Mouse (Mus musculus): ENCODE results near the gene Adam22. TPM values are rescaled to one million over a fixed set of nuclear protein-coding genes. Genes with fewer than 3 reads are reported as not detected.

The Adam22 gene
- polyA plus RNA-seq, 1 experiment from 2014 or later = 7.7 TPM

DNA sequence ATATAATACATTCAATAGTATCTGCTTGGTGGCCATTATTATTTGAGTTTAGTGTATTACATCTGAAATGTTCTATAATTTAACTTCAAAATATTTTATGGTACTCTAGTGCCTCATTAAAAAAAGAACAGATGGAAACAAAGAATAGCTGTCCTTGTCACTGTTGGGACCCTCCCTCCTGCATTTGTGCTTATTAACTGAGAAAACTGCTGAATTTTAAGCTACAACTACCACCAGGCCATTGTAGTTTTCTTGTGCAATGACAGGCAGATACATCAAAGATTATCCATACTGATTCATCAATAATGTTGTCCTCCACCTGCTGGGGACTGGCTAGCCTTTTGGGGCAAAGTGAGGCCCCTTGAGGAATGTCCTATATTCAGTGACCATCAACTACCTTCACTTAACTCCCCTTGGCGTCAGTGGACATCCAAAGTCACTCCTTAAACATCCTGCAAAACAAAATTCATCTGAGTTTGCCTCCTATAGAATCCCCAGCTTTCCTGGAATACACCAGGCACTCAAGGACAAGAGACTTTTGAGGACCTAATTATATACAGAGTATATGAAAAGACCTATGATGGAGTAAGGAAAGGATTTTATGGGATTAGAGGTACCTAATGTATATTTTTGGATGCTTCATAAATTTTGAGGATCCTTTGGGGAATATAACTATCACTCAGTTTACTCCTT, 26.1 kb upstream of the Adam22 start:
- Histone ChIP-seq H3K9ac (ENCODE audit: low read depth, low read length) (no peak overlapping the region), H3K36me3 (ENCODE audit: insufficient read depth, low read length) (0 out of 2 replicates have a peak, but pooled peaks cover 9% of the 10 kb centered on the region), H3K27me3 (ENCODE audit: insufficient read depth, low read length) (no peaks in the 10 kb centered on the region), H3K9me3 (replicated peaks; ENCODE audit: low read length) (no peaks in the 10 kb centered on the region), H3K27ac (no peak overlapping the region), H3K4me2 (ENCODE audit: low read length) (no peak overlapping the region), H3K4me1 (replicated peaks; ENCODE audit: insufficient read depth, low read length) (no peaks in the 10 kb centered on the region), H3K4me3 (replicated peaks; ENCODE audit: low read depth, low read length) (no peak overlapping the region)
- DNase-seq (ENCODE audit: low spot score) (no peak), ATAC-seq (replicated peaks; ENCODE audit: low FRiP score, low read depth) (no peak)
- WGBS = 89% methylated on average over 1 of the region's 1 CpGs
- TF ChIP-seq CTCF (IDR thresholded peaks at IDR 0.05; ENCODE audit: low read depth) = no peak

DNA sequence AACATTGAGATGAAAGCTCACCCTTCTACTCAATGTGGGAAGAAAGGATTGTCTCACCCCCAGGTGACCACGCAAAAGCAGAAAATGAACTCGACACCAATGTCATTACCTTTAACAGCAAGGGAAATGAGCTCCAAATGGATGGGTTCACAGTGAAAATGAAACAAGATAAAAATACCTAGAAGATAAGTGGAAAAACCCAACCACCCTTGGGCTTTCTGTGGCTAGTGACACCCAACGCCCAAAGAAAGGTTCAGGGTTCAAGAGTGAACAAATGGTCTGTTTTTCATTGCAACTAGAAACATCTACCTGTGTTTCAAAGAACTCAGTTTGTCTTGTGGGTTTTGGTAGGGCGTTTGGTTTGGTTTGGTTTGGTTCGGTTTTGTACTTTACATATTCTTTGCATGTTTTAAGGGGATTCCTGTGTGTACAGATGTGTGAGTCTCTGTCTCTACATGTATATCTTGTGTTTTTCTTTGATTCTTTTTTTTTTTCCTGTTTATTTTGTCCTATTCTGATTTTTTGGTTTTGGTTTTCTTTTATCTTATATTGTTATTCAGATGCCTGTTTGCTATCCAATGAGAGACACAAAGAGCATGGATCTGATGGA, 6.4 kb upstream of the Adam22 start:
- no peaks in the 10 kb centered on the region for H3K27me3 ChIP-seq (ENCODE audit: insufficient read depth, low read length)
- no peak overlapping the region for H3K4me3 ChIP-seq (replicated peaks; ENCODE audit: low read depth, low read length)
- DNase-seq (ENCODE audit: low spot score) (no peak), ATAC-seq (replicated peaks; ENCODE audit: low FRiP score, low read depth) (no peak)
- TF ChIP-seq CTCF (IDR thresholded peaks at IDR 0.05; ENCODE audit: low read depth) = no peak
- 74% methylated on average over 5 of the region's 5 CpGs for WGBS
- no peak overlapping the region for H3K27ac ChIP-seq
- H3K9ac ChIP-seq (ENCODE audit: low read depth, low read length) = no peak overlapping the region
- H3K4me1 ChIP-seq (replicated peaks; ENCODE audit: insufficient read depth, low read length) = no peaks in the 10 kb centered on the region
- H3K4me2 ChIP-seq (ENCODE audit: low read length) = no peak overlapping the region
- H3K9me3 ChIP-seq (replicated peaks; ENCODE audit: low read length) = no peaks in the 10 kb centered on the region
- H3K36me3 ChIP-seq (ENCODE audit: insufficient read depth, low read length) = no peaks in the 10 kb centered on the region

DNA sequence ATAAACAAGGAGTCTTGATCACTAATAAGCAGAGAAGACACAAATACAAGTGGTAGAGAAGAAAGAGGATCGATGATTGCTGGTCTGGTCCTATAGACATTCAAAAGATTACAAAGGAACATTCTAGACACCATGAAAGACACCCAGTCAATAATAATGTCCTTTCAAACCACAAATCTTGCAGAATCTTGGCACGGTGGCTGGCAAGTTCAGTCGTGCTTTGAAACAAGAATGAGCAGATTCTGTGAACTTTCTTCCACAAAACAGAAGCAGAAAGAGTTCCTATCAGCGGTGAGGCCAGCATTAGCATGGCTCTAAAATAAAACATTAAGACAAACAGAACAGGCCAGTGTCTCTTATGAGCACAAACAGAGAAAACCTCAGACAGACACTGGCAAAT, 5.5 kb upstream of the Adam22 start:
- Histone ChIP-seq H3K27ac (no peak overlapping the region), H3K9ac (ENCODE audit: low read depth, low read length) (no peak overlapping the region), H3K4me3 (replicated peaks; ENCODE audit: low read depth, low read length) (no peak overlapping the region), H3K4me1 (replicated peaks; ENCODE audit: insufficient read depth, low read length) (no peaks in the 10 kb centered on the region), H3K36me3 (ENCODE audit: insufficient read depth, low read length) (no peaks in the 10 kb centered on the region), H3K4me2 (ENCODE audit: low read length) (no peak overlapping the region), H3K9me3 (replicated peaks; ENCODE audit: low read length) (no peaks in the 10 kb centered on the region), H3K27me3 (ENCODE audit: insufficient read depth, low read length) (no peaks in the 10 kb centered on the region)
- DNase-seq (ENCODE audit: low spot score) = no peak
- no peak for TF ChIP-seq CTCF (IDR thresholded peaks at IDR 0.05; ENCODE audit: low read depth)
- no peak for ATAC-seq (replicated peaks; ENCODE audit: low FRiP score, low read depth)
- WGBS = 82% methylated on average over 4 of the region's 4 CpGs

DNA sequence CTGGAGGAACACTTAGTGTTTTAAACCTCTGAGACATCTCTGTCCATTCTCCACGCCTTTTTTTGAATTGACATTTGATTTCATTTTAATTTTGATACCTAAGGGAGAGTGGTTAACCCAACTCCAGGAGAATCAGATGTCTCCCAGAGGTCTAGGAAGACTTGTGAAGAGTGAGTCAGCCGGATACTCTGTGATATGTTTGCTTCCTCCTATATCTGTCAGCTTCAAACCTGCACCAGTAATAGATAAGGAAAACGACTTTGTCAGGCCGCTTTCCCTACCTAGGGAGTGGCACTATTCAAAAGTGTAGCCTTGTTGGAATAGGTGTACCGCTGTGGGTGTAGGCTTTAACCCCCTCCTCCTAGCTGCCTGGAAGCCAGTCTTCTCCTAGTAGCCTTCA, 821 bp upstream of the Adam22 start:
- no peak overlapping the region for H3K4me2 ChIP-seq (ENCODE audit: low read length)
- H3K9me3 ChIP-seq (replicated peaks; ENCODE audit: low read length) = no peaks in the 10 kb centered on the region
- no peak for TF ChIP-seq CTCF (IDR thresholded peaks at IDR 0.05; ENCODE audit: low read depth)
- 80% methylated on average over 5 of the region's 5 CpGs for WGBS
- no peak overlapping the region for H3K9ac ChIP-seq (ENCODE audit: low read depth, low read length)
- H3K27me3 ChIP-seq (ENCODE audit: insufficient read depth, low read length) = no peaks in the 10 kb centered on the region
- no peaks in the 10 kb centered on the region for H3K36me3 ChIP-seq (ENCODE audit: insufficient read depth, low read length)
- no peak overlapping the region for H3K27ac ChIP-seq
- no peak for DNase-seq (ENCODE audit: low spot score)
- H3K4me1 ChIP-seq (replicated peaks; ENCODE audit: insufficient read depth, low read length) = no peaks in the 10 kb centered on the region
- no peak overlapping the region for H3K4me3 ChIP-seq (replicated peaks; ENCODE audit: low read depth, low read length)
- ATAC-seq (replicated peaks; ENCODE audit: low FRiP score, low read depth) = no peak

DNA sequence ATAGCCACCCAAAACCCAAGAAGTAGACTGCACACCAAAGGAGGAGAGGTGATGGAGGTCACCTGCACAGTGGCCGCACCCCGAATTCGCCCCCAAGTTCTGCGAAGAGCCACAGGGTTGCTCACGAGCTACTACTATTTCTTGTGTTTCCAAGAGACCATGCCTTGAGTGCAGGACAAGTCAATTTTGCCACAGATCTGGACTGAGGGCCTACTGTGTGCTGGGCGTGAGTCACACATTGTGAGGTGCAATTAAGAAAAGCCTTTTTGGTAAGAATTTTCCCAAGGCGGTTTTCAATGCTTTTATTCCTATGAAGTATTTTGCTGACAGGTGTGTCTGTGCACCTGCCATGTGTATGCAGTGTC, 350 bp upstream of the Adam22 start:
- TF ChIP-seq CTCF (IDR thresholded peaks at IDR 0.05; ENCODE audit: low read depth) = no peak
- no peaks in the 10 kb centered on the region for H3K9me3 ChIP-seq (replicated peaks; ENCODE audit: low read length)
- H3K9ac ChIP-seq (ENCODE audit: low read depth, low read length) = peak overlapping the region; percentile 67; the same call in 1 of the 2 replicates
- H3K27me3 ChIP-seq (ENCODE audit: insufficient read depth, low read length) = no peaks in the 10 kb centered on the region
- H3K4me3 ChIP-seq (replicated peaks; ENCODE audit: low read depth, low read length) = peak overlapping the region; percentile 67
- no peaks in the 10 kb centered on the region for H3K36me3 ChIP-seq (ENCODE audit: insufficient read depth, low read length)
- no peak overlapping the region for H3K27ac ChIP-seq
- 34% methylated on average over 7 of the region's 7 CpGs for WGBS
- peak overlapping the region; percentile 90 for H3K4me2 ChIP-seq (ENCODE audit: low read length)
- no peak for DNase-seq (ENCODE audit: low spot score)
- ATAC-seq (replicated peaks; ENCODE audit: low FRiP score, low read depth) = no peak
- H3K4me1 ChIP-seq (replicated peaks; ENCODE audit: insufficient read depth, low read length) = no peaks in the 10 kb centered on the region

DNA sequence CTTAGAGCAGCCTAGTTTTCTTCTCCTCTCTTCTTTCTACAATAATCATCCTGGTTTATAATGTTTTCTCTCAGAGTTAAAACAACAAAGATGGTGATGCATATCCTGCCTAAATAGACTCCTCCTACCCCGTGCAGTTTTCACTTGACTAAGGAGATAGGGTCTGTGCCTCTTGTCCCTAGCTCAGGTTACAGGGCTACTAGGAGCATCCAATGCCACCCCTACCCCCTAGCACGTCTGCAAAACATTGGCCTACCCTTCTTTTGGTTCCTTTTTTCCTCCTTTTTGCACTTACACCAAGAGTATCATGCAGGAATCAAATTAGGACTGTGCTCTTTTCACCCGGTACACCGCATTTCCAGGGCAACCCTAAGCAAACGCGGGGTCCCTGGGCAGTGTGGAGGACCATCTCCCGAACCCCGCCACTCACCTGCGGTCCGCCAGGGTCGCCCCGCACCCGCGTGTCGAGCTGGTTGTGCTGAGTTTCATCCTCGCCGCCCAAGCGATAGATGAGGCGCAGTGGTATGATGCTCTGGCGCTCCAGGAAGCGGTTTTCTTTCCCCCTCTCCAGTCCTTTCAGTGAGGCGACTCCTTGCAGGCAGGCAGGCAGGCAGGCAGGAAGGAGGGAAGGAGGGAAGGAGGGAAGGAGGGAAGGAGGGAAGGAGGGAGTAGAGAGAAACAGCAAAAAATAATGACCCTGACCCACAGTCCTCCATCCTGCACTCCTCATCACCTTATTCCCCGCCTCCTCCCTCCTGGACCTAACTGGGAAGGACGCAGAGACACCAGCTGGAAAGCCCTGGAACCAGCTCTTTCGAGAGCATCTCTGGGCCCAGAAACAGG, 968 bp downstream of the Adam22 start:
- Histone ChIP-seq H3K27ac (no peak overlapping the region), H3K27me3 (ENCODE audit: insufficient read depth, low read length) (no peaks in the 10 kb centered on the region), H3K4me1 (replicated peaks; ENCODE audit: insufficient read depth, low read length) (no peaks in the 10 kb centered on the region), H3K36me3 (ENCODE audit: insufficient read depth, low read length) (no peaks in the 10 kb centered on the region), H3K9ac (ENCODE audit: low read depth, low read length) (no peak overlapping the region), H3K4me2 (ENCODE audit: low read length) (peak overlapping the region; percentile 90), H3K9me3 (replicated peaks; ENCODE audit: low read length) (no peaks in the 10 kb centered on the region), H3K4me3 (replicated peaks; ENCODE audit: low read depth, low read length) (peak overlapping the region; percentile 67)
- DNase-seq (ENCODE audit: low spot score) (peak; percentile 20), ATAC-seq (replicated peaks; ENCODE audit: low FRiP score, low read depth) (no peak; the same call in 1 of the 2 replicates)
- 3% methylated on average over 24 of the region's 25 CpGs for WGBS
- TF ChIP-seq CTCF (IDR thresholded peaks at IDR 0.05; ENCODE audit: low read depth) = no peak
